Mouse (Mus musculus) E14TG2a.4 (cell line): ENCODE measurements around the gene Plagl1.

ENCODE experiments used
- CTCF ChIP-seq: conservative IDR thresholded peaks from 2 replicates; pipeline ENCODE4 v1.5.1; 2014; ENCODE audit warnings: low read length
- NANOG ChIP-seq: IDR thresholded peaks from 2 replicates; pipeline ENCODE4 v1.6.1; 2014; ENCODE audit warnings: borderline replicate concordance, low read length, mixed read lengths

DNA sequence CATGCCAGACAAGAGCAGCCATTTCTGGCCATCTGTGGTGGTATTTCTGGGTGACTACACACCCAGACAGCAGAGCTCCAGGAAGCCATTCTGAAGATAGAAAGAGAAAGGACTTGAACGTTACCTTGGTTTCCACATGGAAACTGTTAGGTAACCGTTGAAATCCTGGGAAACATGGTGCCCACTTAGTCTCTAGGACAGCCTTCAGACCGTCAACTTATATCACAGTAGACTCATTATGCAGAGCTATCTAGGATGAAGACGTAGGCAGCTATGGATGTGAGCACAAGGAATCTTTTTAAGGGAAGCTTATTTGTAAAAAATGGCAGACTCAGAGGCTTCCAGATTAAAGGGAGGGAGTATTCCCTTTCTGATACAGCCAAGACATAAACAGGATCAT is 73.5 kb downstream of the Plagl1 start:
- no peak for TF ChIP-seq CTCF
- no peak for TF ChIP-seq NANOG
